Mouse (Mus musculus) frontal cortex, postnatal 14 days (tissue): Measurements from ENCODE around the gene Prr13.

ENCODE experiments used
- DNase-seq, 2 experiments: peaks; one replicate each; pipeline ENCODE4 v3.0.0; 2022; ENCODE audit warnings: low spot score in 2 of 2

The Prr13 gene

GRCm38 (mm10) chr15:102460971-102461370 lies 2.1 kb downstream of the Prr13 start:
- DNase-seq = no peak

- no peak for DNase-seq
Observed at GRCm38 (mm10) chr15:102461430-102462075, 2.7 kb downstream of the Prr13 start.

- no peak for DNase-seq
Observed at GRCm38 (mm10) chr15:102463666-102464065, 4.8 kb downstream of the Prr13 start.

- no peak for DNase-seq
Observed at GRCm38 (mm10) chr15:102468675-102469370, 10.0 kb downstream of the Prr13 start.

GRCm38 (mm10) chr15:102470183-102470604 lies 11.4 kb downstream of the Prr13 start, which contains the start of gene Pcbp2:
Pcbp2 (plus strand) TSS chr15:102470539.
- DNase-seq = peak; percentile 93

- peak; percentile 66 to 67 for DNase-seq
Observed at GRCm38 (mm10) chr15:102470605-102471294, 11.9 kb downstream of the Prr13 start.

GRCm38 (mm10) chr15:102471295-102471645 lies 12.4 kb downstream of the Prr13 start:
- DNase-seq = no peak

GRCm38 (mm10) chr15:102471727-102472126 lies 12.9 kb downstream of the Prr13 start:
- no peak for DNase-seq

GRCm38 (mm10) chr15:102473246-102473645 lies 14.4 kb downstream of the Prr13 start:
- DNase-seq = no peak

GRCm38 (mm10) chr15:102474520-102474919 lies 15.7 kb downstream of the Prr13 start:
- DNase-seq = no peak

GRCm38 (mm10) chr15:102483136-102483535 lies 24.3 kb downstream of the Prr13 start:
- DNase-seq = no peak

GRCm38 (mm10) chr15:102485853-102486252 lies 27.0 kb downstream of the Prr13 start:
- no peak for DNase-seq

- DNase-seq = no peak
Observed at GRCm38 (mm10) chr15:102487664-102488063, 28.8 kb downstream of the Prr13 start.

GRCm38 (mm10) chr15:102498322-102498721 lies 39.5 kb downstream of the Prr13 start:
- DNase-seq = no peak

- DNase-seq = no peak
Observed at GRCm38 (mm10) chr15:102499370-102499769, 40.5 kb downstream of the Prr13 start.

- DNase-seq = no peak
Observed at GRCm38 (mm10) chr15:102499851-102500250, 41.0 kb downstream of the Prr13 start.

- DNase-seq = no peak
Observed at GRCm38 (mm10) chr15:102500479-102500878, 41.7 kb downstream of the Prr13 start.

GRCm38 (mm10) chr15:102501084-102501814 lies 42.4 kb downstream of the Prr13 start:
- no peak for DNase-seq

GRCm38 (mm10) chr15:102502254-102502840 lies 43.5 kb downstream of the Prr13 start:
- DNase-seq = no peak

GRCm38 (mm10) chr15:102503447-102503846 lies 44.6 kb downstream of the Prr13 start, which contains the start of gene Gm10337:
Gm10337 (plus strand) TSS chr15:102503722.
- DNase-seq = no peak

GRCm38 (mm10) chr15:102503924-102504782 lies 45.3 kb downstream of the Prr13 start:
- DNase-seq = no peak
